Mouse (Mus musculus) embryonic facial prominence, embryonic 14.5 days (tissue): ENCODE measurements around the gene Fezf1. TPM values are rescaled to one million over a fixed set of nuclear protein-coding genes. Genes with fewer than 3 reads are reported as not detected.

Experiments
- ATAC-seq: fragments of 200-750 bp; cut with Nextera tagmentation; 2 replicates; pipeline ENCODE4 v1.8.0; 2017; ENCODE audit warnings: low read depth, moderate number of reproducible peaks, moderate TSS enrichment
- DNase-seq: peaks from one replicate; pipeline ENCODE4 v3.0.0-alpha.2; 2015; ENCODE audit warnings: low spot score
- H3K27ac ChIP-seq: fragments of 300-500 bp; sonication (generic); replicated peaks from 2 replicates; pipeline ENCODE4 v1.5.1; 2014; ENCODE audit warnings: low read depth, mild to moderate bottlenecking, low read length, moderate library complexity
- H3K27me3 ChIP-seq: fragments of 300-500 bp; sonication (generic); replicated peaks from 2 replicates; pipeline ENCODE4 v1.6.1; 2014; ENCODE audit warnings: low read length; ENCODE audit not compliant: control insufficient read depth, insufficient read depth
- H3K36me3 ChIP-seq: fragments of 300-500 bp; sonication (generic); 2 replicates; pipeline ENCODE4 v1.6.1; 2014; ENCODE audit warnings: low read length, mixed read lengths; ENCODE audit not compliant: control insufficient read depth, insufficient read depth
- H3K4me1 ChIP-seq: fragments of 300-500 bp; sonication (generic); 2 replicates; pipeline ENCODE4 v1.6.1; 2014; ENCODE audit warnings: antibody characterized with exemption, low read length; ENCODE audit not compliant: control insufficient read depth, insufficient read depth
- H3K4me2 ChIP-seq: fragments of 300-500 bp; sonication (generic); 2 replicates; pipeline ENCODE4 v1.6.1; 2014; ENCODE audit warnings: low read depth, mild to moderate bottlenecking, low read length, moderate library complexity, mixed read lengths
- H3K4me3 ChIP-seq: fragments of 300-500 bp; sonication (generic); 2 replicates; pipeline ENCODE4 v1.5.1; 2014; ENCODE audit warnings: low read depth, mild to moderate bottlenecking, low read length
- H3K9ac ChIP-seq: fragments of 300-500 bp; sonication (generic); 2 replicates; pipeline ENCODE4 v1.6.1; 2014; ENCODE audit warnings: low read depth, mild to moderate bottlenecking, low read length, moderate library complexity, mixed read lengths
- H3K9me3 ChIP-seq: fragments of 300-500 bp; sonication (generic); 2 replicates; pipeline ENCODE4 v1.6.1; 2016; ENCODE audit warnings: low read length; ENCODE audit not compliant: control insufficient read depth
- WGBS: fragments of 180-500 bp; shearing (Covaris S2); extraction: QIAGEN DNeasy Blood & Tissue Kit; methylation state at CpG from one replicate; pipeline ENCODE4 v1.1.7; 2014; 5-methylcytosine and 5-hydroxymethylcytosine counted together
- polyA plus RNA-seq: library from polyadenylated mRNA; unstranded; fragments of >200 nt; fragmentation: Nextera tagmentation; extraction: Ambion mirVana; gene quantifications from 2 replicates; pipeline ENCODE4 v1.2.1, GENCODE M21; 2014

The Fezf1 gene
- polyA plus RNA-seq, 1 experiment from 2014 or later = 4.5 TPM

GRCm38 (mm10) chr6:23245121-23245520 is 3.0 kb downstream of the Fezf1 start:
- 17% methylated on average over 9 of the region's 9 CpGs for whole genome bisulfite sequencing
- no peaks in the 10 kb centered on the region for H3K36me3 ChIP-seq
- peaks cover 93% of the 10 kb centered on the region for H3K27me3 ChIP-seq
- H3K9ac ChIP-seq = no peak overlapping the region
- no peak for ATAC-seq
- peak overlapping the region; percentile 19; the same call in 1 of the 2 replicates for H3K4me3 ChIP-seq
- no peaks in the 10 kb centered on the region for H3K9me3 ChIP-seq
- no peak overlapping the region for H3K27ac ChIP-seq
- no peak overlapping the region for H3K4me2 ChIP-seq
- no peak for DNase-seq
- peaks cover 13% of the 10 kb centered on the region; the same call in 1 of the 2 replicates for H3K4me1 ChIP-seq

DNA sequence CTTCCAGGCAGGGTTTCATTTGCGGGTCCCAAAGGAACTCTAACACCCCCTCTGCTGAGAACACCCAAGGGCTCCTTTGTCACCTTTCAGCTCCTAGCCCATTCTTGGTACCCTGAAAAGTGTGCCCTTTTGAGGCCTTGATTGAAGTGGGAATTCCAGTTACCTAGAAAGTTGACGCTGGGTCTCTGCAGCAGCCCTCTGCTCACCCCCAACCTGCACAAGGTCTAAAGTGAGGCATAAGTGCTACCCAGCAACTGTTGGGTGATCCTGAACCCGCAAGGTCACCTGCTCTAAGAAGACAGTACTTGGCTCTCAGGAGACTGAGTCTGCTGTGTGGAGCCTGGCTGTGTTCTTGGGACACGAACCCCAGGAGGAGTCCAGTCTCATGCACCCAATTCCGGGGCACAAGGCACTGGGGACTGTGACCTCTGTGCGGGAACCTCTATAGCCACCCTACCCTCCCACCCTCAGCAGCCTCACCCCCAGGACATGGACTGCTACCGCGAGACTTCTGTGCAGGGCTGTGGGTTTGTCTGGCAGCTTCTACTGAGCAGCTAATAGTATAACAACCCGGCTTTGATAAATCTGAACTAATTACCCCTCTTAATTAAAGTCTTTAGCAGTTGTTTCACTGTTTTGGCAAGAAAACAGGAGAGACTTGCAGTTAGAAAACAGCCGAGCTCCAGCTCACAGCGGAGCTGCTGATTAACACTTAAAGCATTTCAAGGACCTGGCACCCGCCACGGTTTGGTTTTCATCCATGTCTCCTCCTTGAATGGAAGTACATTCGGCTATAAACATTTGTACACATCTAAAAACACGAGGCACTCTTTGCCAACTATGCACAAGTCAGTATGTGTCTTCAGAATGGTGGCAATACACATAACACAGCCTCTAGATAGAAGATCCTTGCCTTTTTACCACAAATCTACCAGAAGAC is 4.1 kb downstream of the Fezf1 start:
- H3K9me3 ChIP-seq = no peaks in the 10 kb centered on the region
- DNase-seq = no peak
- H3K9ac ChIP-seq = no peak overlapping the region
- peaks cover 83% of the 10 kb centered on the region for H3K27me3 ChIP-seq
- peaks cover 9% of the 10 kb centered on the region; the same call in 1 of the 2 replicates for H3K4me1 ChIP-seq
- no peak; the same call in 1 of the 2 replicates for ATAC-seq
- no peaks in the 10 kb centered on the region for H3K36me3 ChIP-seq
- no peak overlapping the region for H3K4me3 ChIP-seq
- 4% methylated on average over 15 of the region's 15 CpGs for WGBS
- H3K27ac ChIP-seq = no peak overlapping the region
- H3K4me2 ChIP-seq = no peak overlapping the region

GRCm38 (mm10) chr6:23211499-23211898 is 36.7 kb downstream of the Fezf1 start:
- no peak overlapping the region for H3K9ac ChIP-seq
- H3K27ac ChIP-seq = no peak overlapping the region
- peak; percentile 93 for ATAC-seq
- H3K4me1 ChIP-seq = no peaks in the 10 kb centered on the region
- DNase-seq = peak; percentile 78
- no peak overlapping the region for H3K4me2 ChIP-seq
- H3K36me3 ChIP-seq = no peaks in the 10 kb centered on the region
- no peaks in the 10 kb centered on the region for H3K27me3 ChIP-seq
- H3K9me3 ChIP-seq = no peaks in the 10 kb centered on the region
- WGBS = 44% methylated on average over 3 of the region's 3 CpGs
- no peak overlapping the region for H3K4me3 ChIP-seq

DNA sequence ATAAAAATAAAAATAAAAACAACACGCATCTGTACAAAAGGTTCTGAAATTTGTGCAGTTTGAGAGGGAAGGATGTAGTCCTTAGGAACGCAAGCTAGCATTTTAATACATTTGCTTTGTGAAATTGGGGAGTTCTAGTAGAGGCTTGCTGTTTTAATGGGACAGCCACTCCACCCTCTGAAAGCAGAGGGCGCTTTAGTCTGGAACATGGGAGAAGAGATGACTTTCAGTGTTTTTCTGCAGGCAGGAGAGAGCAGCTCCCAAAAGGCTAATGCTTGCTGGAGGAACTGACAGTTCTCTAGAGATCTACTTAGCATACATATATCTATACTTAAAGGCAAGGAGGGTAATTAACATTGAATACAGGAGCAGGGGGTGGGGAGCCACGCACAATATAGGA is 40.4 kb downstream of the Fezf1 start:
- no peak overlapping the region for H3K27ac ChIP-seq
- no peak overlapping the region for H3K4me2 ChIP-seq
- no peaks in the 10 kb centered on the region for H3K36me3 ChIP-seq
- 55% methylated on average over 4 of the region's 4 CpGs for WGBS
- H3K9ac ChIP-seq = no peak overlapping the region
- no peaks in the 10 kb centered on the region for H3K27me3 ChIP-seq
- no peaks in the 10 kb centered on the region for H3K4me1 ChIP-seq
- ATAC-seq (peak; percentile 67), DNase-seq (peak; percentile 18)
- no peaks in the 10 kb centered on the region for H3K9me3 ChIP-seq
- H3K4me3 ChIP-seq = no peak overlapping the region

DNA sequence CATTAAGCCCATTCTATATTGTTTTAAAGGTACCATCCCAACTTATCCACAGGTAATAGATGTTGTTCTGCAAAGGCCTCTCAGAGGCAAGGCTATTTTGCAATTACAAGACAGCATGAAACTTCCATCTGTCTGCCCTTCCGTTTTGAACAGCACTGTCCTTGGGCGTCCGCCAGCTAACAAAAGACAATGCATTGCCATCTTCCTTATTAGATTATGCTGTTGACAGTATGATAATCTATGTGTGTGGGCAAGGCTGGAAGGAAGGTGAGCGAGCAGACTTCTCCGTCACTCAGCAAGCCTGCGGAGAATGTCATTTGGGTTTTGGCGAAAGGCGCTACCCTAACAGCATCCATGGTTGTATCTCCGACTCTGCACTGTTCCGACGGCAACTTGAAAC is 45.5 kb downstream of the Fezf1 start:
- H3K27me3 ChIP-seq = no peaks in the 10 kb centered on the region
- no peak overlapping the region for H3K4me3 ChIP-seq
- H3K9me3 ChIP-seq = no peaks in the 10 kb centered on the region
- no peak overlapping the region for H3K27ac ChIP-seq
- DNase-seq (no peak), ATAC-seq (no peak; the same call in 1 of the 2 replicates)
- H3K4me1 ChIP-seq = no peaks in the 10 kb centered on the region
- no peak overlapping the region for H3K9ac ChIP-seq
- H3K36me3 ChIP-seq = no peaks in the 10 kb centered on the region
- H3K4me2 ChIP-seq = no peak overlapping the region
- 86% methylated on average over 11 of the region's 11 CpGs for WGBS

Other genes starting within 250 kb of the Fezf1 start
- gene Aass, start 115.4 kb downstream of the Fezf1 start, polyA plus RNA-seq = 2.9 and 4.5 TPM in 2 replicates